Mouse (Mus musculus): ENCODE measurements around the gene C1qb. TPM values are rescaled to one million over a fixed set of nuclear protein-coding genes. Genes with fewer than 3 reads are reported as not detected.

C1qb gene
- polyA plus RNA-seq, 1 experiment from 2014 or later, result 28.9 TPM

DNA sequence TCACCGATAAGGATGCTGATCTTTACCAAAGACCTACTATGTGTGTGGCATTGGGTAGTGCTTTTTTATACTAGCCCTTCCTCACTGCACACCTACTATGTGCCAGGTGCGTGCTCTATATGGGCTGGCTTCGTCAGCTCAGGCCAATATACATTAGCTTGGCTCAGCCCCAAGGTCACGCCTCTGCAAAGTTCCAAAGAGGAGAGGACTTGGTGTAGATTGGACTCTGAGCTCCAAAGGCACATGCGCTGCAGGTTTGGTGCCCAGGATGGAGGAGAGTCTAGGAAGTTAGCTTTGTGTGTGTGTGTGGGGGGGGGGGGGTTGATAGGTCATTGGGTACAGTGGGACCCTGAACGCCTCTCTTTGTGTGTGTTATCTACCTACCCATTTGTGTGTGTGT is 17.6 kb downstream of the C1qb start:
- H3K9ac ChIP-seq (replicated peaks; ENCODE audit: low read length), result no peak overlapping the region
- DNase-seq (ENCODE audit: low spot score), result no peak
- H3K4me1 ChIP-seq (ENCODE audit: control insufficient read depth, insufficient read depth, low read length), result 0 out of 2 replicates have a peak, but pooled peaks cover 4% of the 10 kb centered on the region
- 0 out of 2 replicates have a peak, but pooled peaks have one; percentile 25 for ATAC-seq (replicated peaks; ENCODE audit: insufficient number of reproducible peaks, low FRiP score, low TSS enrichment, low read depth)
- H3K36me3 ChIP-seq (replicated peaks; ENCODE audit: control insufficient read depth, insufficient read depth, low read depth, low read length), result no peaks in the 10 kb centered on the region
- no peak overlapping the region for H3K4me2 ChIP-seq (ENCODE audit: low read depth, low read length)
- WGBS, result 79% methylated on average over 6 of the region's 6 CpGs
- H3K27me3 ChIP-seq (ENCODE audit: control insufficient read depth, insufficient read depth, low read length), result no peaks in the 10 kb centered on the region
- no peaks in the 10 kb centered on the region for H3K9me3 ChIP-seq (replicated peaks; ENCODE audit: control insufficient read depth, low read length)
- no peak overlapping the region for H3K4me3 ChIP-seq (ENCODE audit: low read depth, low read length)
- no peak overlapping the region for H3K27ac ChIP-seq (replicated peaks; ENCODE audit: low read depth, low read length)

GRCm38 (mm10) chr4:136867690-136868345 is 18.2 kb downstream of the C1qb start:
- 11% methylated on average over 12 of the region's 12 CpGs for WGBS
- ATAC-seq (replicated peaks; ENCODE audit: insufficient number of reproducible peaks, low FRiP score, low TSS enrichment, low read depth) (peak; percentile 14; the same call in 1 of the 2 replicates), DNase-seq (ENCODE audit: low spot score) (peak; percentile 53)
- Histone ChIP-seq H3K27me3 (ENCODE audit: control insufficient read depth, insufficient read depth, low read length) (no peaks in the 10 kb centered on the region), H3K9ac (replicated peaks; ENCODE audit: low read length) (no peak overlapping the region), H3K9me3 (replicated peaks; ENCODE audit: control insufficient read depth, low read length) (no peaks in the 10 kb centered on the region), H3K4me2 (ENCODE audit: low read depth, low read length) (no peak overlapping the region), H3K4me3 (ENCODE audit: low read depth, low read length) (no peak overlapping the region), H3K27ac (replicated peaks; ENCODE audit: low read depth, low read length) (no peak overlapping the region), H3K4me1 (ENCODE audit: control insufficient read depth, insufficient read depth, low read length) (0 out of 2 replicates have a peak, but pooled peaks cover 4% of the 10 kb centered on the region), H3K36me3 (replicated peaks; ENCODE audit: control insufficient read depth, insufficient read depth, low read depth, low read length) (no peaks in the 10 kb centered on the region)

GRCm38 (mm10) chr4:136865531-136865930 is 20.5 kb downstream of the C1qb start:
- Histone ChIP-seq H3K27ac (replicated peaks; ENCODE audit: low read depth, low read length) (peak overlapping the region; percentile 52), H3K4me2 (ENCODE audit: low read depth, low read length) (no peak overlapping the region), H3K27me3 (ENCODE audit: control insufficient read depth, insufficient read depth, low read length) (no peaks in the 10 kb centered on the region), H3K4me1 (ENCODE audit: control insufficient read depth, insufficient read depth, low read length) (peaks cover 8% of the 10 kb centered on the region), H3K36me3 (replicated peaks; ENCODE audit: control insufficient read depth, insufficient read depth, low read depth, low read length) (no peaks in the 10 kb centered on the region), H3K4me3 (ENCODE audit: low read depth, low read length) (no peak overlapping the region), H3K9me3 (replicated peaks; ENCODE audit: control insufficient read depth, low read length) (no peaks in the 10 kb centered on the region), H3K9ac (replicated peaks; ENCODE audit: low read length) (no peak overlapping the region)
- DNase-seq (ENCODE audit: low spot score), result no peak
- ATAC-seq (replicated peaks; ENCODE audit: insufficient number of reproducible peaks, low FRiP score, low TSS enrichment, low read depth), result no peak
- 53% methylated on average over 5 of the region's 5 CpGs for WGBS

GRCm38 (mm10) chr4:136864751-136865470 is 21.1 kb downstream of the C1qb start:
- peaks cover 8% of the 10 kb centered on the region for H3K4me1 ChIP-seq (ENCODE audit: control insufficient read depth, insufficient read depth, low read length)
- H3K27ac ChIP-seq (replicated peaks; ENCODE audit: low read depth, low read length), result no peak overlapping the region
- 0 out of 2 replicates have a peak overlapping the region, but pooled peaks have one; percentile 2 for H3K4me2 ChIP-seq (ENCODE audit: low read depth, low read length)
- no peak overlapping the region for H3K9ac ChIP-seq (replicated peaks; ENCODE audit: low read length)
- peak; percentile 82 for DNase-seq (ENCODE audit: low spot score)
- H3K27me3 ChIP-seq (ENCODE audit: control insufficient read depth, insufficient read depth, low read length), result no peaks in the 10 kb centered on the region
- WGBS, result 4% methylated on average over 15 of the region's 15 CpGs
- no peaks in the 10 kb centered on the region for H3K9me3 ChIP-seq (replicated peaks; ENCODE audit: control insufficient read depth, low read length)
- H3K36me3 ChIP-seq (replicated peaks; ENCODE audit: control insufficient read depth, insufficient read depth, low read depth, low read length), result no peaks in the 10 kb centered on the region
- ATAC-seq (replicated peaks; ENCODE audit: insufficient number of reproducible peaks, low FRiP score, low TSS enrichment, low read depth), result 0 out of 2 replicates have a peak, but pooled peaks have one; percentile 49
- no peak overlapping the region for H3K4me3 ChIP-seq (ENCODE audit: low read depth, low read length)

- DNase-seq (ENCODE audit: low spot score), result no peak
- no peak overlapping the region for H3K27ac ChIP-seq (replicated peaks; ENCODE audit: low read depth, low read length)
- H3K36me3 ChIP-seq (replicated peaks; ENCODE audit: control insufficient read depth, insufficient read depth, low read depth, low read length), result no peaks in the 10 kb centered on the region
- no peaks in the 10 kb centered on the region for H3K9me3 ChIP-seq (replicated peaks; ENCODE audit: control insufficient read depth, low read length)
- no peak overlapping the region for H3K4me2 ChIP-seq (ENCODE audit: low read depth, low read length)
- no peak overlapping the region for H3K4me3 ChIP-seq (ENCODE audit: low read depth, low read length)
- 66% methylated on average over 9 of the region's 9 CpGs for WGBS
- no peaks in the 10 kb centered on the region for H3K27me3 ChIP-seq (ENCODE audit: control insufficient read depth, insufficient read depth, low read length)
- peaks cover 8% of the 10 kb centered on the region for H3K4me1 ChIP-seq (ENCODE audit: control insufficient read depth, insufficient read depth, low read length)
- ATAC-seq (replicated peaks; ENCODE audit: insufficient number of reproducible peaks, low FRiP score, low TSS enrichment, low read depth), result no peak
- no peak overlapping the region for H3K9ac ChIP-seq (replicated peaks; ENCODE audit: low read length)
Observed at GRCm38 (mm10) chr4:136863517-136863916, 22.5 kb downstream of the C1qb start.

DNA sequence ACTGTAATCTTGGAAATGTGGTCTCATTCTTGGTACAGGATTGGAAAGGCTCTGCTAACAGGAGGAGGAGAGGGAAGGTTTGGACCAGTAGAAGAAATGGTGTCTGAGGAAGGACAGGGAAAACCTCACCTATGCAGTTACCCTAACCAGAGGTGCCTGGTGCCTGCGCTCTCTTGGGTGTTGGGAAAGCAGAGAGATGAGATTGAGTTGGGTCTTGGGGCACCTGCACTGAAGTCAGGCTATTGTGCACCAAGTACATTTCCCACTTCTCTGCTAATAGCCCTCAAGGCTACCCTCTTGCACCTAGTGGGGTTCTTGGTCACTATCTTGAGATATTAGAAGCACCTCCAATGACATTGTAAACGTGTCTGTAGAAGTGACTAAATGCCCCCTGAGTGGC is 23.6 kb downstream of the C1qb start:
- Histone ChIP-seq H3K4me1 (ENCODE audit: control insufficient read depth, insufficient read depth, low read length) (peaks cover 8% of the 10 kb centered on the region), H3K27me3 (ENCODE audit: control insufficient read depth, insufficient read depth, low read length) (no peaks in the 10 kb centered on the region), H3K36me3 (replicated peaks; ENCODE audit: control insufficient read depth, insufficient read depth, low read depth, low read length) (no peaks in the 10 kb centered on the region), H3K4me2 (ENCODE audit: low read depth, low read length) (no peak overlapping the region), H3K4me3 (ENCODE audit: low read depth, low read length) (no peak overlapping the region), H3K9me3 (replicated peaks; ENCODE audit: control insufficient read depth, low read length) (no peaks in the 10 kb centered on the region), H3K9ac (replicated peaks; ENCODE audit: low read length) (no peak overlapping the region), H3K27ac (replicated peaks; ENCODE audit: low read depth, low read length) (no peak overlapping the region)
- ATAC-seq (replicated peaks; ENCODE audit: insufficient number of reproducible peaks, low FRiP score, low TSS enrichment, low read depth), result no peak
- 78% methylated on average over 2 of the region's 2 CpGs for WGBS
- no peak for DNase-seq (ENCODE audit: low spot score)

GRCm38 (mm10) chr4:136861806-136862205 is 24.2 kb downstream of the C1qb start:
- Histone ChIP-seq H3K9ac (replicated peaks; ENCODE audit: low read length) (peak overlapping the region; percentile 37), H3K27ac (replicated peaks; ENCODE audit: low read depth, low read length) (no peak overlapping the region), H3K9me3 (replicated peaks; ENCODE audit: control insufficient read depth, low read length) (no peaks in the 10 kb centered on the region), H3K4me1 (ENCODE audit: control insufficient read depth, insufficient read depth, low read length) (peaks cover 8% of the 10 kb centered on the region), H3K4me2 (ENCODE audit: low read depth, low read length) (no peak overlapping the region), H3K27me3 (ENCODE audit: control insufficient read depth, insufficient read depth, low read length) (no peaks in the 10 kb centered on the region), H3K36me3 (replicated peaks; ENCODE audit: control insufficient read depth, insufficient read depth, low read depth, low read length) (no peaks in the 10 kb centered on the region), H3K4me3 (ENCODE audit: low read depth, low read length) (no peak overlapping the region)
- 7% methylated on average over 17 of the region's 17 CpGs for WGBS
- DNase-seq (ENCODE audit: low spot score) (peak; percentile 31), ATAC-seq (replicated peaks; ENCODE audit: insufficient number of reproducible peaks, low FRiP score, low TSS enrichment, low read depth) (no peak; the same call in 1 of the 2 replicates)

- H3K4me1 ChIP-seq (ENCODE audit: control insufficient read depth, insufficient read depth, low read length), result peaks cover 6% of the 10 kb centered on the region
Observed at GRCm38 (mm10) chr4:136860022-136860421, 26.0 kb downstream of the C1qb start.

More at GRCm38 (mm10) chr4:136860022-136860421, 26.0 kb downstream of the C1qb start:
- no peaks in the 10 kb centered on the region for H3K9me3 ChIP-seq (replicated peaks; ENCODE audit: control insufficient read depth, low read length)
- no peak for ATAC-seq (replicated peaks; ENCODE audit: insufficient number of reproducible peaks, low FRiP score, low TSS enrichment, low read depth)
- H3K27ac ChIP-seq (replicated peaks; ENCODE audit: low read depth, low read length), result no peak overlapping the region
- H3K4me3 ChIP-seq (ENCODE audit: low read depth, low read length), result no peak overlapping the region
- H3K9ac ChIP-seq (replicated peaks; ENCODE audit: low read length), result no peak overlapping the region
- H3K4me2 ChIP-seq (ENCODE audit: low read depth, low read length), result no peak overlapping the region
- no peaks in the 10 kb centered on the region for H3K36me3 ChIP-seq (replicated peaks; ENCODE audit: control insufficient read depth, insufficient read depth, low read depth, low read length)
- no peak for DNase-seq (ENCODE audit: low spot score)
- H3K27me3 ChIP-seq (ENCODE audit: control insufficient read depth, insufficient read depth, low read length), result no peaks in the 10 kb centered on the region
- WGBS, result 89% methylated on average over 7 of the region's 7 CpGs
